Mouse (Mus musculus) right cerebral cortex, postnatal 4 days (tissue): ENCODE measurements at regions not wholly inside any gene's neighbourhood (a gene's known extent, or its start where the extent isn't known, plus 50 kb on each side); places are given as distances from the start of the nearest gene placed in this dataset.

Experiments used
- DNase-seq: peaks from one replicate; pipeline ENCODE4 v3.0.0-alpha.2; 2022

GRCm38 (mm10) chr8:38723254-38723653 lies 1729.8 kb downstream of the AI429214 start:
- no peak for DNase-seq

GRCm38 (mm10) chr8:38725257-38725656 lies 1731.9 kb downstream of the AI429214 start:
- no peak for DNase-seq

GRCm38 (mm10) chr8:38747134-38747533 lies 1753.7 kb downstream of the AI429214 start:
- DNase-seq, result no peak

DNA sequence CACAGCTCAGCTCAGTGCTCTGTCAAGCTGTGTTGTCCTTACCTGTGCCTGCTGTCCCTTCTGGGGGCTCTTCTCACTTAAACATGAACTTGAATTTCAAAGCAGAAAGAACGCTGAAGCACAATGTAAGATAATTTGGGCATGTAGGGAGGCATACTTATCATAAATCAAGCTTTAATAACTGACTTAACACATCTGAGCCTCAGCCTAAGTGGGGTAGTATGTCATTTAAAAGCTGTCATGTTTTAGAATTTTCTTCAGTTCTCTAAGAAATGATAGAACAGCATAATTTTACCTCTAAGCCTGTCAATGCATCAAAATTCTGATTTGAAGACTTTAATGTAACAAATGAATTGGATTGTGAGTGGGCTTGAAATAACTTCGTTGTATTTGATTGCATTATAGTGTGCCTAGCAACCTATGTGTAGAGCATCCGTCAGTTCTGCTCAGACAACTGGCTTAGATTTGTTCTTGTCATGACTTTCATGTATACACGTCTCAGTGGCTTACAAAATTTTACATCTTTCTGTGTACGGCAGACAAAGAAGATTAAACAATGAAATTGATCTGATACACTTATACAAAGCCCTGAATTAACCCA lies 1773.3 kb downstream of the AI429214 start:
- no peak for DNase-seq

- no peak for DNase-seq
Measured at GRCm38 (mm10) chr8:38812482-38812881, 1819.1 kb downstream of the AI429214 start.

DNA sequence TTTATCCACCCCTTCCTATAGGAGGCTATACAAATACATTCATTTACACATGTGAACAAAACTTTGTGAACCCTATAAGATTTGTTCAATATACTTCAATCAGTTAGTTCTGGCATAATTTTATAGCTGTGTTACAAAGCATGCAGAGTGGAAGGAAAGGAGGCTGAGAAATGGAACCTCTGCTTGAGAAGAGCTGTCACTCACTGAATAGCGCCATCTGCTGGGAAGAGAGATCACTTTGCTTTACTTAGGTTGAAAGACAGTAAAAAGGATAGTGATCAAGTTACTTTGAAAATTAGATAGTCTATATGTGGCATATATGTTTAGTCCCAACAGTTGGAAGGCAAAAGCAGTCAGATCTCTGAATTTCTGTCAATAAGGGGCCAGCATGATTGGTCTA lies 1824.8 kb downstream of the AI429214 start:
- peak; percentile 38 for DNase-seq

GRCm38 (mm10) chr8:38861436-38861835 lies 1813.4 kb upstream of the Adam24 start:
- no peak for DNase-seq

GRCm38 (mm10) chr8:38867370-38867769 lies 1807.5 kb upstream of the Adam24 start:
- no peak for DNase-seq
